Mouse (Mus musculus): Measurements from ENCODE around the gene Fam3c. TPM values are rescaled to one million over a fixed set of nuclear protein-coding genes. Genes with fewer than 3 reads are reported as not detected.

Gene Fam3c
- polyA plus RNA-seq, 1 experiment, result 22.5 TPM

DNA sequence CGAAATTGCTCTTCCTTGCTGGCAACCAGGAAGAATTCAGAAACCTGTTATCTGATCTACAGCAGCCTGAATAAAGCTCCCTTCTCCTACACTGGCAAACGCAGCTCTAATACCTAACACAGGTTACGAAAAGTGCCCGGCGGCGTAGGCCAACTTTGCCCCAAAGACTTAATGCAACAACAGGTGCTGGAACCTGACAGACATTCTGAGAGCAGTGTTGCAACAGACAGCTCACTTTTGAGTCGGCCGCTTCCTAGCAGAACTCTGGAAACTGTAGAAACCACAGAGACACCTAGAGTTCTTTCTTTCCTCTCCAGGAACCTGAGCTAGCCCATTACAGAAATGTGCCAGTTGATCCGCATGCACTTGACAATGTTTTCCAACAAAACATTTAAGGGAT, 4.5 kb downstream of the Fam3c start:
- TF ChIP-seq CTCF (IDR thresholded peaks at IDR 0.05; ENCODE audit: borderline replicate concordance, extremely low read depth, insufficient read depth, insufficient read length), result no peak
- no peak for TF ChIP-seq POLR2A (IDR thresholded peaks at IDR 0.05; ENCODE audit: borderline replicate concordance, extremely low read depth, insufficient read depth, insufficient read length, poor library complexity, severe bottlenecking)
- no peak for DNase-seq (ENCODE audit: low read depth)

DNA sequence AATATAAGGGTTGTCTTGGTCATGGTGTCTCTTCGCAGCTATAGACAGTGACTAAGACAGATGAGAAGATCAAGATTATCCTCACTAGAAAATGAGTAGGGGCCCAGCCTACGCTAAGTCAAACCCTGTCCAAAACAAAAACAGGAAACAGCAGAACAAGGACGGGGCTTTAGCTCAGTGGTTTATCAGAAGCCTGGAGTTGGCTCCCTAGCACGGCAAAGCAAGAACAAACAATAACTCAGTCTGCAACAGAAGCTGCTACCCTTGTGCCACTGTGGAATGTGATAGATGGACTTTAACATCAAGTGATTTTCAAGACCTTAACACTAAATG, 5.8 kb downstream of the Fam3c start:
- no peak for DNase-seq (ENCODE audit: low read depth)
- TF ChIP-seq POLR2A (IDR thresholded peaks at IDR 0.05; ENCODE audit: borderline replicate concordance, extremely low read depth, insufficient read depth, insufficient read length, poor library complexity, severe bottlenecking), result no peak

- DNase-seq (ENCODE audit: low read depth), result no peak
- TF ChIP-seq POLR2A (IDR thresholded peaks at IDR 0.05; ENCODE audit: borderline replicate concordance, extremely low read depth, insufficient read depth, insufficient read length, poor library complexity, severe bottlenecking), result no peak
- TF ChIP-seq CTCF (IDR thresholded peaks at IDR 0.05; ENCODE audit: borderline replicate concordance, extremely low read depth, insufficient read depth, insufficient read length), result no peak
Observed at GRCm38 (mm10) chr6:22349531-22350238, 6.4 kb downstream of the Fam3c start.

GRCm38 (mm10) chr6:22348975-22349374, 7.1 kb downstream of the Fam3c start:
- DNase-seq (ENCODE audit: low read depth), result no peak
- TF ChIP-seq CTCF (IDR thresholded peaks at IDR 0.05; ENCODE audit: borderline replicate concordance, extremely low read depth, insufficient read depth, insufficient read length) (no peak), POLR2A (IDR thresholded peaks at IDR 0.05; ENCODE audit: borderline replicate concordance, extremely low read depth, insufficient read depth, insufficient read length, poor library complexity, severe bottlenecking) (no peak)

DNA sequence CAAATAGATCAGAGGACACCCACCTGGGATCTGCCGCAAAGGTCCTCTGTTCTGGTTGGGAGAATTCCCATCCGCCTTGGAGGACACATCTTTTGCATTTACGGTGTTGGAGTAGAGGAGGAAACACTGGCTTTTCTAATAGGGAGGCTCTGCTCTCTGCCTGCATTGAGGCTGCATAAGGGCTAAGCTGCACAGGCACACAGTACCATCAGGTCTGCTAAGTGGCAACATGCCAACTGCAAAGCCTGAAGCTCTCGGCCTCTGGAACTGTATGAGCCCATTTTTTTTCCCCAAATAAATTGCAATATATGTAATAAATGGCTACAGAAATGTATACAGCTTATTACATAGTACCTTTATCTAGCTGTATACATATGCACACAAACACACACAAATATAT, 7.9 kb downstream of the Fam3c start:
- DNase-seq (ENCODE audit: low read depth), result peak; percentile 47
- no peak for TF ChIP-seq POLR2A (IDR thresholded peaks at IDR 0.05; ENCODE audit: borderline replicate concordance, extremely low read depth, insufficient read depth, insufficient read length, poor library complexity, severe bottlenecking)
- no peak for TF ChIP-seq CTCF (IDR thresholded peaks at IDR 0.05; ENCODE audit: borderline replicate concordance, extremely low read depth, insufficient read depth, insufficient read length)

- TF ChIP-seq POLR2A (IDR thresholded peaks at IDR 0.05; ENCODE audit: borderline replicate concordance, extremely low read depth, insufficient read depth, insufficient read length, poor library complexity, severe bottlenecking) (no peak), CTCF (IDR thresholded peaks at IDR 0.05; ENCODE audit: borderline replicate concordance, extremely low read depth, insufficient read depth, insufficient read length) (no peak)
- DNase-seq (ENCODE audit: low read depth), result no peak
Observed at GRCm38 (mm10) chr6:22347132-22347902, 8.7 kb downstream of the Fam3c start.

DNA sequence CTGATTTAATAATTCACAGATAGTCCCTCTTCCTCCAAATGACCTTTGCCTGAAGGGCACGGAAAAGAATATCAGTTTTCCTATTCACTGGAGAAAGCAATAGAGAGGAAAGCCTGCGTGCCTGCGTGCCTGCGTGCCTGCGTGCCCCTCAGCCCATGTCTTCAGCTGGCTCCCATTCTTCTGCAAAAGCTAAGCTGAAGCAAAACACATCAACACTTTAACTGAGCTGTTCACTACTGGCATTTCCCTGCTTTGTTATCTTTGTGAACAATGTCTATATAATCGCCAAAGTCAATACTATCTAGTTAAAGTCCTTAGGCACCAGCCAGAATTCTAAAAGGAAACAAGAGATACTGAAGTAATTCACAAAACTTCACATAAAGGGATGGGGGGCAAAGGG, 11.6 kb downstream of the Fam3c start:
- TF ChIP-seq CTCF (IDR thresholded peaks at IDR 0.05; ENCODE audit: borderline replicate concordance, extremely low read depth, insufficient read depth, insufficient read length), result no peak
- TF ChIP-seq POLR2A (IDR thresholded peaks at IDR 0.05; ENCODE audit: borderline replicate concordance, extremely low read depth, insufficient read depth, insufficient read length, poor library complexity, severe bottlenecking), result no peak
- DNase-seq (ENCODE audit: low read depth), result no peak

DNA sequence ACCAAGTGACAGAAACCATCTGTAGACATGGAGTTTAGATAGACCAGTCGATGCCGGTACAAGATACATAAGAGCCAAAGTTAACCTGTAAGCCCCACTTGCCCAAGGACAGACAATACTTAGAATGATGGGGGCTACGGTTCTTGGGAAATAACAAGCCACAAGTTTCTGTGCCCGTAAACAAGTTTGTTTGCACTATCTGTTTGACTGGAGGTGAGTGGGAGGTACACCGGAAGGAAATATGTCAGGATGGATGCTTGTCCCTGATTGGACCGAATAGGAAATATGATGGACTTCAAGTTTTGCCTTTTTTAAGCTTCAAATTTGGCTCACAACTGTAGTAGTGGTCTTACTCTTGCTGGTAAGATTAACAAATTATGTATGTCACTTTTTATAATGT, 12.3 kb downstream of the Fam3c start:
- DNase-seq (ENCODE audit: low read depth), result no peak
- no peak for TF ChIP-seq POLR2A (IDR thresholded peaks at IDR 0.05; ENCODE audit: borderline replicate concordance, extremely low read depth, insufficient read depth, insufficient read length, poor library complexity, severe bottlenecking)
- no peak for TF ChIP-seq CTCF (IDR thresholded peaks at IDR 0.05; ENCODE audit: borderline replicate concordance, extremely low read depth, insufficient read depth, insufficient read length)

DNA sequence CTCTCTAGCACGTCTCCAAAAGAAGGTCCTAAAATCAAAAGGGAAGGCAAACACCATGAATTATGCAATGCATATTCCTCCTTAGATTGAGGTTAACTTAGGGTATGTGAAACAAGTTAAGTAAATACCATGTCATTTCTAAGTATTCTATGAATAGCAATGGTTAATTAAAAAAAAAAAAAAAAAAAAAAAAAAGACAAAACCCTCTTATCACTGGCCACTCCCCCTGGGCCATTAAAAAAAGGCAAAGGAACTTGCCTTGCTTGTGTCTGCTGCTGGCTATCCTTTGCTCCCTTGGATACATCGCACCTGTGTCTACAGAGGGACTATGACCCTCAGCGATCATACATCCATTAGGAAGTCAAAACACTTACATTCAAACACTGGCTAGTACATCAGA, 12.8 kb downstream of the Fam3c start:
- no peak for DNase-seq (ENCODE audit: low read depth)
- TF ChIP-seq CTCF (IDR thresholded peaks at IDR 0.05; ENCODE audit: borderline replicate concordance, extremely low read depth, insufficient read depth, insufficient read length) (no peak), POLR2A (IDR thresholded peaks at IDR 0.05; ENCODE audit: borderline replicate concordance, extremely low read depth, insufficient read depth, insufficient read length, poor library complexity, severe bottlenecking) (no peak)

GRCm38 (mm10) chr6:22340779-22341178, 15.3 kb downstream of the Fam3c start:
- DNase-seq (ENCODE audit: low read depth), result no peak
- TF ChIP-seq CTCF (IDR thresholded peaks at IDR 0.05; ENCODE audit: borderline replicate concordance, extremely low read depth, insufficient read depth, insufficient read length), result no peak

DNA sequence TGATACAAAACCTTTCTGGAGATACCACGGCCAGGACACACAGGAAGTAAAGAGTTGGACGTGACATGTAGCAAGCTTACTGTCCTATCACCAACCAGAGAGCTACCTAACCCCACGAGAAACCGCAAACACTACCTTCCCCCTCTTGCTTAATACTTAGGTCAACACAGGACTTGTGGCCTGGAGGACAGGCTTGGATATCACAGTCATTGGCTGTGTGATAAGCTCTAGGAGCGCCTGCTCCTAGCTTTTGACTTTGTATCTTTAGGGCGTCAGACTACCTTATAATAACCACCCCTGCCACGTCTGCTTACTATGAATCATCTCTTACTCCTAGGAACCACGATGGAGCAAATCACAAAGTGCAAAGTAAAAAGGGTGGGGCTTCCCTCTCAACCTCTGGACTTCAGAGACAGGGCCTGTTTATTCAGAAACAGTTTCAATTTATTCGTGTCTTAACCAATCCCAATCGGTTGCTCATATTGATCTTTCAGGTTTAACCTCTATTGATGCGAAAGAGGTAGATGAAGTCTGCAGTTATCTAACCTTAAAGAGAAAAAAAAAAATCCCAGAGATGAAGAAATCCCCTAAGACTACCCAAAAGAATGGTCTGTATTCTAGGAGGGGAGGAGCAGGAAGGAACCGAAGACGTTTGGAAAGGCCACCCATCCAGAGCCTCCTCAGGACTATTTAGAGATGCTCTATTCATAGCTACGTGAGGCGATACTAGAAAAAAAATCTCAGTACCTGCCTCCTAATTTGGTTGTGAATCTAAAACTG, 16.1 kb downstream of the Fam3c start:
- TF ChIP-seq CTCF (IDR thresholded peaks at IDR 0.05; ENCODE audit: borderline replicate concordance, extremely low read depth, insufficient read depth, insufficient read length) (no peak), POLR2A (IDR thresholded peaks at IDR 0.05; ENCODE audit: borderline replicate concordance, extremely low read depth, insufficient read depth, insufficient read length, poor library complexity, severe bottlenecking) (no peak)
- DNase-seq (ENCODE audit: low read depth), result no peak

Measured in brain, embryonic 14.5 days (tissue).